Mouse (Mus musculus): ENCODE results near the gene Nol3. TPM values are rescaled to one million over a fixed set of nuclear protein-coding genes. Genes with fewer than 3 reads are reported as not detected.

The Nol3 gene
- polyA plus RNA-seq, 1 experiment from 2014 or later = 4.3 TPM

DNA sequence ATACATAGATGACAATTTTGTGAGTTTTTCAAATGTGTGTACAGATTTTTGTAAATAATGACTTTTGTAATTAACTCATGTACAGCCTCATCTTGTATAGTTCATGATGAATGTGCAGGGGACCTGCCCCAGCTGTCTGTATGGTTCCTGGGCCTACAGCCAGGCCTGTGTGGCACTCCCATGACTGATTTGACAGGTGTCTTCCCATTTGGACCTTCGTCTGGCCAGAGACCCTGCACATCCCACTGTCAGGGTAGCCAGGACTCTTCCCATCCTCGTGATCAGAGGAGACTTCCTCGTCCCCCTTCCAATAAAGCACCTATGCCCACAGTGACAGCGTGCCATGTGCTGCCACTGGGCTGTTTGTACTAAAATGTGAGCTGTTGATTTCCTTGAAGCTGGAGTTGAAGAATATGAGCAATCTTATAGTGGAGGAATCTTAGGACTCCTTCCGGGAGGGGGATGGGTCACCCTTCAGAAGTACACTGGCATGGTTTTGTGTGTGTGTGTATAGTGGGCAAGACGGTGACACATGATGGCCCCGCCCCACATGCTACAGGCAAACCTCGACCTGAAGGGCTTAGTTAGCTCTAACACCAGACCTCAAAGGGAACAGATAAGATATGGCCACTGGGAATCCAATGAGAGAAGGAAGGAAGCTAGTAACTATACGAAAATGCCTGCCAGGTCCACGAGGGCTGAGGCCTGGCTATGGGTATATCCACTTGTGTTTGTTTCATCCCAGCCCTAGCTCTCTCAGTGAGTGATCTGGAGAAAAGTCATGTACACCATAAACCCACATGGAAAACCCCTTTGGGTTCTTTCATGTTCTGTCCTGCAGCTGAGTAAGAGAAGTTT lies 23.0 kb upstream of the Nol3 start:
- no peak overlapping the region for H3K9ac ChIP-seq
- peak overlapping the region; percentile 98; the same call in 1 of the 2 replicates for H3K4me2 ChIP-seq (replicated peaks)
- H3K4me3 ChIP-seq (replicated peaks; ENCODE audit: low read length) = no peak overlapping the region
- no peak overlapping the region for H3K27ac ChIP-seq
- no peak for ATAC-seq (ENCODE audit: low FRiP score)
- 92% methylated on average over 10 of the region's 10 CpGs for WGBS
- no peak for DNase-seq (ENCODE audit: low spot score)
- peaks cover 5% of the 10 kb centered on the region; the same call in 1 of the 2 replicates for H3K4me1 ChIP-seq (replicated peaks; ENCODE audit: control insufficient read depth, insufficient read depth, low read length)
- H3K27me3 ChIP-seq (ENCODE audit: control insufficient read depth, insufficient read depth, low read length) = peaks cover 30% of the 10 kb centered on the region
- peaks cover 55% of the 10 kb centered on the region for H3K36me3 ChIP-seq (replicated peaks; ENCODE audit: control insufficient read depth, insufficient read depth)
- H3K9me3 ChIP-seq (ENCODE audit: control insufficient read depth, low read length) = no peaks in the 10 kb centered on the region

DNA sequence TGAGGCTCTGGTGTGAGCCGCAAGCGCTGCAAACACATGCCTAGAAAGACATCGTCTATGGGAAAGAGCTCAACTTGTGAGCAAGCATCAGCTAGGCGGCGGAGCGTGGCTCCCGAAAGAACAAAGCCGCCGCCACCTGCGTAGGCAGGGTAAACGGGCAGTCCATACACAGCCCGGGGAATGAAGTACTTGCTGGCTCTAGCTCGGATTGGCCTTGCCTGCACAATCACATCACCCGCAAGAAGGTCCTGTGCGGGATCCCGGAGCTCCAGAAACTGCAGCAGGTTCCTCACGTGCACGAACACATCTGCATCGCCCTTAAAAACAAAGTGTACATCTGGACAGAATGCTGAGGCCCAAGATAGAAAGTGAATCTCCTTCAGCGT lies 22.2 kb upstream of the Nol3 start:
- peak; percentile 26; the same call in 1 of the 2 replicates for ATAC-seq (ENCODE audit: low FRiP score)
- H3K27ac ChIP-seq = no peak overlapping the region; the same call in 1 of the 2 replicates
- peaks cover 38% of the 10 kb centered on the region for H3K27me3 ChIP-seq (ENCODE audit: control insufficient read depth, insufficient read depth, low read length)
- H3K9me3 ChIP-seq (ENCODE audit: control insufficient read depth, low read length) = no peaks in the 10 kb centered on the region
- H3K36me3 ChIP-seq (replicated peaks; ENCODE audit: control insufficient read depth, insufficient read depth) = peaks cover 46% of the 10 kb centered on the region
- H3K4me3 ChIP-seq (replicated peaks; ENCODE audit: low read length) = peak overlapping the region; percentile 56
- 32% methylated on average over 20 of the region's 20 CpGs for WGBS
- H3K4me1 ChIP-seq (replicated peaks; ENCODE audit: control insufficient read depth, insufficient read depth, low read length) = peaks cover 8% of the 10 kb centered on the region; the same call in 1 of the 2 replicates
- peak overlapping the region; percentile 98 for H3K4me2 ChIP-seq (replicated peaks)
- peak overlapping the region; percentile 72 for H3K9ac ChIP-seq
- DNase-seq (ENCODE audit: low spot score) = no peak

- H3K27ac ChIP-seq = peak overlapping the region; percentile 60
- H3K4me3 ChIP-seq (replicated peaks; ENCODE audit: low read length) = peak overlapping the region; percentile 56
- H3K36me3 ChIP-seq (replicated peaks; ENCODE audit: control insufficient read depth, insufficient read depth) = peaks cover 40% of the 10 kb centered on the region
- peak overlapping the region; percentile 72 for H3K9ac ChIP-seq
- peaks cover 14% of the 10 kb centered on the region; the same call in 1 of the 2 replicates for H3K4me1 ChIP-seq (replicated peaks; ENCODE audit: control insufficient read depth, insufficient read depth, low read length)
- peaks cover 44% of the 10 kb centered on the region for H3K27me3 ChIP-seq (ENCODE audit: control insufficient read depth, insufficient read depth, low read length)
- ATAC-seq (ENCODE audit: low FRiP score) (peak; percentile 81), DNase-seq (ENCODE audit: low spot score) (peak; percentile 83)
- under 1% methylated on average over 70 of the region's 74 CpGs for WGBS
- no peaks in the 10 kb centered on the region for H3K9me3 ChIP-seq (ENCODE audit: control insufficient read depth, low read length)
- peak overlapping the region; percentile 98 for H3K4me2 ChIP-seq (replicated peaks)
Observed at GRCm38 (mm10) chr8:105254152-105254965, 21.6 kb upstream of the Nol3 start.

DNA sequence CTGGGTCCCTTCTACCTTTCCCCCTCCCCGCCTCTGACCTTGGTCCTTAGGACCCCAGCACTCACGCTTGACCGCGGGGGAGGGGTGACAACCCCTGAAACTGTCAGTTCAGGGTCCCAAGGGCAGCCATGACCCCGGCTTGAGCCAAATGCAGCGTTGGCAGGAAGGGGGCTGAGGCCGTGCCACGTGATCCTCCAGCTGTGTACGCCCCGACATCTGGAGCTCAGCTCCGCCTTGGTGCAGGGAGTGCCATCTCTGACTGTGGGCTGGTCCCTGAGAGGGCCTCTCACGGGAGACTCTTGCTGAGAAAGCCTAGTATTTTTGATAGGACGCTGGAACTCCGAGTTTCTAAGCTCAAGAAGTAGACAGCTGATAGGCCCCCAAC lies 21.0 kb upstream of the Nol3 start, which contains the start of gene B3gnt9:
B3gnt9 (minus strand) TSS at position 188 of the 385 bp plus-strand sequence.
- H3K27me3 ChIP-seq (ENCODE audit: control insufficient read depth, insufficient read depth, low read length) = peaks cover 49% of the 10 kb centered on the region
- peaks cover 16% of the 10 kb centered on the region; the same call in 1 of the 2 replicates for H3K4me1 ChIP-seq (replicated peaks; ENCODE audit: control insufficient read depth, insufficient read depth, low read length)
- H3K4me2 ChIP-seq (replicated peaks) = peak within 1 kb of the TSS; percentile 98
- DNase-seq (ENCODE audit: low spot score) (no peak), ATAC-seq (ENCODE audit: low FRiP score) (peak; percentile 11; the same call in 1 of the 2 replicates)
- H3K27ac ChIP-seq = peak within 1 kb of the TSS; percentile 60
- peaks cover 34% of the 10 kb centered on the region for H3K36me3 ChIP-seq (replicated peaks; ENCODE audit: control insufficient read depth, insufficient read depth)
- no peaks in the 10 kb centered on the region for H3K9me3 ChIP-seq (ENCODE audit: control insufficient read depth, low read length)
- peak within 1 kb of the TSS; percentile 72 for H3K9ac ChIP-seq
- WGBS = 1% methylated on average over 14 of the region's 14 CpGs
- peak within 1 kb of the TSS; percentile 56 for H3K4me3 ChIP-seq (replicated peaks; ENCODE audit: low read length)

DNA sequence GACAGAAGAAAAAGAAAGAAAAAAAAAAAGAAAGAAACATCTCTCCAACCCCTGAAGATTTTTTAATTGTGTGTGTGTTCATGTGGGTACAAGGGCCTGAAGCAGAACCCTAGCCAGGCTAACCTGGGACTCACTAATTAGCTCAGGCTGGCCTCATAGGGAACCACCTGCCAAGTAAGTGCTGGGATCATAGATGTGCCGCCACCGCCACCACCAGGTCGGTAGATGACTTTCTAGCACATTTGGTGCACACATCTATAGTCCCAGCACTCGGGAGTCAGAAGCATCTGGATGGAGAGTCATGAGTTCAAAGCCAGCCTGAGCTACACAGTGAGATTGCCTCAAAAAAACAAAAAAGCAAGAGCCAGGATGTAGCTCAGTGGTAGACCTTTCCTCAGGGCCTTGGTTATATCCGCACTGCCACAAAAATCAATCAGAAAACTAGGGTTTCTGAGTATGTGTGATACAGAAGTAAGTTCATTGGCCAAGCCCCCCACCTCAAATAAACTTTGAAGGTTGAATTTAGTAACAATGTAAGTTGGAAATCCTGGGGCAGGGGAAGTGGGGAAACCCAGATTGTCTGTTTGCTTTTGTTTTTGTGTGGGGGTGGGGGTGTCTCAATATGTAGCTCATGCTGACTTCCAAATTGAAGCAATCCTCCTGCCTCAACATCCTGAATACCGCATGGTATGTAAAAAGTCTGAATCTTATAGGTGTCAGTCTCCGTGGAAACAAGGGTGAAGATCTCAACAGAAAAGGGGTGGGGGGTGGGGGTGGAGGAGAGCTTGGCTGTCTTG lies 18.4 kb upstream of the Nol3 start:
- Histone ChIP-seq H3K27me3 (ENCODE audit: control insufficient read depth, insufficient read depth, low read length) (peaks cover 73% of the 10 kb centered on the region), H3K4me3 (replicated peaks; ENCODE audit: low read length) (no peak overlapping the region), H3K9ac (no peak overlapping the region), H3K4me2 (replicated peaks) (no peak overlapping the region), H3K4me1 (replicated peaks; ENCODE audit: control insufficient read depth, insufficient read depth, low read length) (peaks cover 16% of the 10 kb centered on the region; the same call in 1 of the 2 replicates), H3K9me3 (ENCODE audit: control insufficient read depth, low read length) (no peaks in the 10 kb centered on the region), H3K36me3 (replicated peaks; ENCODE audit: control insufficient read depth, insufficient read depth) (peaks cover 10% of the 10 kb centered on the region), H3K27ac (no peak overlapping the region)
- ATAC-seq (ENCODE audit: low FRiP score) (no peak), DNase-seq (ENCODE audit: low spot score) (no peak)
- 73% methylated on average over 7 of the region's 7 CpGs for WGBS

GRCm38 (mm10) chr8:105258911-105259720 lies 16.8 kb upstream of the Nol3 start:
- Histone ChIP-seq H3K27ac (no peak overlapping the region), H3K4me2 (replicated peaks) (peak overlapping the region; percentile 68), H3K36me3 (replicated peaks; ENCODE audit: control insufficient read depth, insufficient read depth) (no peaks in the 10 kb centered on the region), H3K27me3 (ENCODE audit: control insufficient read depth, insufficient read depth, low read length) (peaks cover 87% of the 10 kb centered on the region), H3K9ac (no peak overlapping the region), H3K4me1 (replicated peaks; ENCODE audit: control insufficient read depth, insufficient read depth, low read length) (peaks cover 16% of the 10 kb centered on the region; the same call in 1 of the 2 replicates), H3K9me3 (ENCODE audit: control insufficient read depth, low read length) (no peaks in the 10 kb centered on the region), H3K4me3 (replicated peaks; ENCODE audit: low read length) (peak overlapping the region; percentile 32)
- under 1% methylated on average over 55 of the region's 55 CpGs for WGBS
- ATAC-seq (ENCODE audit: low FRiP score) (peak; percentile 29), DNase-seq (ENCODE audit: low spot score) (no peak)

- Histone ChIP-seq H3K36me3 (replicated peaks; ENCODE audit: control insufficient read depth, insufficient read depth) (no peaks in the 10 kb centered on the region), H3K4me3 (replicated peaks; ENCODE audit: low read length) (peak overlapping the region; percentile 32), H3K9ac (no peak overlapping the region), H3K4me1 (replicated peaks; ENCODE audit: control insufficient read depth, insufficient read depth, low read length) (peaks cover 15% of the 10 kb centered on the region; the same call in 1 of the 2 replicates), H3K9me3 (ENCODE audit: control insufficient read depth, low read length) (no peaks in the 10 kb centered on the region), H3K27ac (no peak overlapping the region), H3K27me3 (ENCODE audit: control insufficient read depth, insufficient read depth, low read length) (peaks cover 90% of the 10 kb centered on the region), H3K4me2 (replicated peaks) (peak overlapping the region; percentile 68)
- ATAC-seq (ENCODE audit: low FRiP score) (peak; percentile 64), DNase-seq (ENCODE audit: low spot score) (peak; percentile 83)
- 3% methylated on average over 30 of the region's 30 CpGs for WGBS
Observed at GRCm38 (mm10) chr8:105259721-105260320, 16.1 kb upstream of the Nol3 start.

Measured in hindbrain, embryonic 14.5 days (tissue).